Mouse (Mus musculus): Measurements from ENCODE around the gene Nfib. TPM values are rescaled to one million over a fixed set of nuclear protein-coding genes. Genes with fewer than 3 reads are reported as not detected.

Gene Nfib
- polyA plus RNA-seq, 1 experiment from 2014 or later, result 60.1 TPM

DNA sequence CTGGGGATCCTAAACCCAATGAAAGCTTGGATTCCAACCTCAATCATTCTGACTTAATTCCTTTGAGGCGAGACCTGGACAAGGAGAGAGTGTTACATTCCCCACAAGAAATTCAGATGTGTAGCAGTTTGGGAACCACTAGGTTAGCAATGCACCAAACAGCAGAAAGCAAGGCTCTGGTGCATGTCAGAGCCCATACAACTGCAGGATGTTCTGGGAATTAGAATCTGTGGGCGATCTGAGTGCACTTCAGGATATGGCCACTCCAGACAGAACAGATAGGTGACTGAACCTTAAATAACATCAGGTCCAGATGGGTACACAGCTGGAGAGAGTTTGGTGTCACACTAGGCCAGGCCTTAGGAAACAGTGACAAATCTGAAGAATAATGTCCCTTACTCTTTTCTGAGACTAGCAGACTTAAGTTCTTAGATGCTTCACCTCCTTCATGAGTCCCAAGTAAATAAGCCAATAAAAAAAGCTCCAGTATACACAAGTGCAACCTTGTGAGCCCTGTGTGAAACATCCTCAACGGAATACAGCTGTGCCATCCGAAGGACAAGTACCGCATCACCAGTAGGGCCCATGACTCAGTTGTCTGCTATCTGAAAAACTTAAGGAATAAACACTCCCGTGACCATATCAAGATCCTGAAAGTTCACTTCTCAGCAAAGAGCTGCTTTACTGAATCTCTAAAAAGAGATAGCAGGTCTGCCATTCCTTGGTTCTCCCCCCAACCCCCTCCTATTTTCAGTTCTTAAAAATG is 336.4 kb downstream of the Nfib start:
- no peak for ATAC-seq (ENCODE audit: insufficient read depth, low FRiP score)
- Histone ChIP-seq H3K27me3 (ENCODE audit: control insufficient read depth, insufficient read depth, low read length) (no peaks in the 10 kb centered on the region), H3K4me3 (replicated peaks; ENCODE audit: low read length) (no peak overlapping the region), H3K27ac (ENCODE audit: low read length) (no peak overlapping the region), H3K9ac (ENCODE audit: low read length) (no peak overlapping the region), H3K9me3 (replicated peaks; ENCODE audit: control insufficient read depth, low read length) (no peaks in the 10 kb centered on the region), H3K36me3 (ENCODE audit: control insufficient read depth, insufficient read depth, low read length) (no peaks in the 10 kb centered on the region), H3K4me2 (ENCODE audit: low read depth, low read length) (no peak overlapping the region), H3K4me1 (ENCODE audit: control insufficient read depth, insufficient read depth, low read length) (peaks cover 8% of the 10 kb centered on the region)
- 78% methylated on average over 6 of the region's 6 CpGs for WGBS

DNA sequence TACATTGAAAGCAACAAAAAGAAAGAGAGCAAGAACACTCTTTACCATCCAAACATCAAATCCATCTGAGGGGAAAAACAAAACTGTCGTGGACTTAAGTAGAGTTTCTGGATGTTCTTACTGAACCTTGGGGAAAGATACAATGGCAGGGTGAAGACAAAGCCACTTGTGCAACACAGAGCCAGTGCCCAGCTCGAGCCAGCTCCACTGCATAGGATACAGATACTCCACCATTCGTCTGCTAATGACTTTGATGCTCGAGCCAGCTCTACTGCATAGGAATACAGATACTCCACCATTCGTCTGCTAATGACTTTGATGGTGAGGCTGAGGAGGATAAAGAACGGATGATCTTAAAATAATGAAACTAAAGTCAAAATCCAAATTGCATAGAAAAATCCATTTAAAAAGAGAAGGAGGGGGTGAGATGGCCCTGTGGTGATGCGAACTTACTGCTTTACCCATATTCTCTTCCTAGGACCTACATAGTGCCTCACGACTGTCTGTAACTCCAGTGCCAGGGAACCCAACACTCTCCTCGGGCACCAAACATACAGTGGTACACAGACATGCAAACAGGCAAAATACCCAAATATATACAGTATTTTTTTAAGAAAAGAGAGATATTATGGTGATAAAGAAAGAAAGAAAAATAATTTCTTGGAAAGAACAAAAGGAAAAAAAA is 337.3 kb downstream of the Nfib start:
- H3K4me2 ChIP-seq (ENCODE audit: low read depth, low read length), result no peak overlapping the region
- WGBS, result 82% methylated on average over 9 of the region's 9 CpGs
- no peaks in the 10 kb centered on the region for H3K9me3 ChIP-seq (replicated peaks; ENCODE audit: control insufficient read depth, low read length)
- H3K27ac ChIP-seq (ENCODE audit: low read length), result no peak overlapping the region
- peaks cover 11% of the 10 kb centered on the region for H3K4me1 ChIP-seq (ENCODE audit: control insufficient read depth, insufficient read depth, low read length)
- no peaks in the 10 kb centered on the region for H3K27me3 ChIP-seq (ENCODE audit: control insufficient read depth, insufficient read depth, low read length)
- ATAC-seq (ENCODE audit: insufficient read depth, low FRiP score), result no peak
- H3K36me3 ChIP-seq (ENCODE audit: control insufficient read depth, insufficient read depth, low read length), result no peaks in the 10 kb centered on the region
- H3K4me3 ChIP-seq (replicated peaks; ENCODE audit: low read length), result no peak overlapping the region
- H3K9ac ChIP-seq (ENCODE audit: low read length), result no peak overlapping the region

DNA sequence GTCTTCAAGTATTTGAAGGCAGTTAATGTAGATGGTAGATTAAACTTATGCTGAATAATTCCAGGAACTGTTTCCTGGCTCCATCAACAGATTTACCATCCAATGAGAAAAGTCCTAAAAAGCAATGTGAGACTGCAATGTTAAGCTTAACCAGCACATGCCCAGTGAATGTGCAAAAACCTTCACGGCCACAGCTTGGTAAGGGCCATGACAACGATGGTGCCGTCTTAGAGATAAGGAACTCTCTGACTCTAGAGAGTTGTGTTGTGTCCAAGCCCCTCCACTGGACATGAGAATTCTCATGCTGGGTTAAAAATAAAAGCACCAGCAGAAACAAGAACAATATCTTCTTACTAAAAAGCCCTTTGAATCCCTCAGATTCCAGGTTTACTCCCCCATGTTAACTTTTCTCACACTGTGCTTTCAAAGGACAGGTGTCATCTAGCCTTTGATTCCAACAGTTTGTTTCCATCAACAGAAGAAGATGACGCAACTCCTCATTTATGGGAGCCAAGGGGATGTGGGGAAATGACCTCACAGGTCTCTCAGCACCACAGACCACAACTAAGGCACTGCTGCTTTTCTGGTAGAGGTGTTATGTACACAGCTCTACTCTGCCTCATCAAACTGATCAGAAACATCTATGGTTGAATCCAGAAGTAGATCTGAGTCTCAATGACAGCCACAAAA is 340.7 kb downstream of the Nfib start:
- Histone ChIP-seq H3K36me3 (ENCODE audit: control insufficient read depth, insufficient read depth, low read length) (no peaks in the 10 kb centered on the region), H3K27me3 (ENCODE audit: control insufficient read depth, insufficient read depth, low read length) (no peaks in the 10 kb centered on the region), H3K27ac (ENCODE audit: low read length) (no peak overlapping the region), H3K4me3 (replicated peaks; ENCODE audit: low read length) (no peak overlapping the region), H3K9ac (ENCODE audit: low read length) (no peak overlapping the region), H3K9me3 (replicated peaks; ENCODE audit: control insufficient read depth, low read length) (no peaks in the 10 kb centered on the region), H3K4me1 (ENCODE audit: control insufficient read depth, insufficient read depth, low read length) (peaks cover 23% of the 10 kb centered on the region; the same call in 1 of the 2 replicates), H3K4me2 (ENCODE audit: low read depth, low read length) (no peak overlapping the region)
- no peak for ATAC-seq (ENCODE audit: insufficient read depth, low FRiP score)
- WGBS, result 77% methylated on average over 4 of the region's 4 CpGs

DNA sequence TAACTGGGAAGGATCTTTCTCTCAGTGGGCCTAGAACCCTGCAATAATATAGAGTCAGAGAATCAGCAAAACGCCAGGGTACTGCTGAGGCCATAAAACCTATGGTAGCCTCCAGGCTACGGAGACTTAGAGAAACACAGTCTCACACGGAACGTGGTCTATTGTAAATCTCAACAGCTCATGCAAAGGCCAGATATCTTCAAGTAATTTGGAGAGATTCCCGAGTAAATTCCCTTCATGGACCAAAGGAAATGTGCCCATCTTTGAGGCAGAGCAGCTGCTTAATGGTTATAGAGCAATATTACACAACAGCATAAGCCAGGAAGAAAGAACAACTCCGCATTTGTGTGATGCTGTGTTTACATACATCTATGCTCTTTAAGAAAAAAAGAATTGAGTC is 341.6 kb downstream of the Nfib start:
- Histone ChIP-seq H3K27ac (ENCODE audit: low read length) (no peak overlapping the region), H3K9me3 (replicated peaks; ENCODE audit: control insufficient read depth, low read length) (no peaks in the 10 kb centered on the region), H3K4me3 (replicated peaks; ENCODE audit: low read length) (no peak overlapping the region), H3K4me1 (ENCODE audit: control insufficient read depth, insufficient read depth, low read length) (peaks cover 20% of the 10 kb centered on the region; the same call in 1 of the 2 replicates), H3K27me3 (ENCODE audit: control insufficient read depth, insufficient read depth, low read length) (no peaks in the 10 kb centered on the region), H3K36me3 (ENCODE audit: control insufficient read depth, insufficient read depth, low read length) (no peaks in the 10 kb centered on the region), H3K4me2 (ENCODE audit: low read depth, low read length) (no peak overlapping the region), H3K9ac (ENCODE audit: low read length) (no peak overlapping the region)
- no peak for ATAC-seq (ENCODE audit: insufficient read depth, low FRiP score)
- WGBS, result 55% methylated on average over 6 of the region's 6 CpGs

DNA sequence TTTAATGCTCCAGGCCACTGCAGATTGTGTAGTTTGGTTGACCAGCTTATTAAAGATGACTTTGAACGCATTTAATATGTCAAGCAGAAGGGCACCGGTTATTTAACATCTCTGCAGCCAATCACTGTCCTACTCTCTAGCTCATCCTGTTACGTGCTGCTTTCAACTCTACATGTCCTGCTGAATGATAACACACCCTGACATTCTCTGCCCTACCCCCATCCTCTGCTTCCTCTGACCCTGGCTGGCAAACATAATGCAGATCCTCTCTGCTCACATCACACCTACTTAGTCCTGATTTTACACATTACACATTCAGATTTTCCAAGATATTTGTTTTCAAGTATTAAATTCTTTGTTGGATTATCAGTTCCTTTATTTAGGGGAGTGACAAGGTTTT is 343.3 kb downstream of the Nfib start:
- Histone ChIP-seq H3K4me1 (ENCODE audit: control insufficient read depth, insufficient read depth, low read length) (peaks cover 17% of the 10 kb centered on the region; the same call in 1 of the 2 replicates), H3K4me3 (replicated peaks; ENCODE audit: low read length) (no peak overlapping the region), H3K9me3 (replicated peaks; ENCODE audit: control insufficient read depth, low read length) (no peaks in the 10 kb centered on the region), H3K9ac (ENCODE audit: low read length) (no peak overlapping the region), H3K36me3 (ENCODE audit: control insufficient read depth, insufficient read depth, low read length) (no peaks in the 10 kb centered on the region), H3K27me3 (ENCODE audit: control insufficient read depth, insufficient read depth, low read length) (no peaks in the 10 kb centered on the region), H3K4me2 (ENCODE audit: low read depth, low read length) (no peak overlapping the region), H3K27ac (ENCODE audit: low read length) (no peak overlapping the region)
- ATAC-seq (ENCODE audit: insufficient read depth, low FRiP score), result no peak
- WGBS, result 64% methylated on average over 3 of the region's 3 CpGs

DNA sequence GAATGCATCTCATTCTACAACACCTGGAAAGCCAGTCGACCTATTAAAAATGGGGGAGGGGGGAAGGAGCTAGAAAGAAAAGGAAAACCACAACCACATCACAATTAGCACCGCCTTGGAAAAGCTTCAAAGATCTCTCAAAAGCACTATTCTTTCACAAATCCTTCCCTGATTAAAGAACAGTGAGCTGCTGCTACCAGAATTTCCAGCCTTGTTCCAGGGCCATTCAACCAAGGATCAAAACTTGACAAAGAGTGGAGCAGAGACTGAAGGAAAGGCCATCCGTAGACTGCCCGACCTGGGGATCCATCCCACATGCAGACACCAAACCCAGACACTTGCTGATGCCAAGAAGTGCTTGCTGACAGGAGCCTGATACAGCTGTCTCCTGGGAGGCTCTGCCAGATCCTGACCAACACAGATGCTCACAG is 345.5 kb downstream of the Nfib start:
- ATAC-seq (ENCODE audit: insufficient read depth, low FRiP score), result no peak
- H3K4me2 ChIP-seq (ENCODE audit: low read depth, low read length), result no peak overlapping the region
- no peaks in the 10 kb centered on the region for H3K27me3 ChIP-seq (ENCODE audit: control insufficient read depth, insufficient read depth, low read length)
- H3K4me1 ChIP-seq (ENCODE audit: control insufficient read depth, insufficient read depth, low read length), result peaks cover 19% of the 10 kb centered on the region; the same call in 1 of the 2 replicates
- no peak overlapping the region for H3K4me3 ChIP-seq (replicated peaks; ENCODE audit: low read length)
- no peaks in the 10 kb centered on the region for H3K9me3 ChIP-seq (replicated peaks; ENCODE audit: control insufficient read depth, low read length)
- no peaks in the 10 kb centered on the region for H3K36me3 ChIP-seq (ENCODE audit: control insufficient read depth, insufficient read depth, low read length)
- no peak overlapping the region for H3K9ac ChIP-seq (ENCODE audit: low read length)
- H3K27ac ChIP-seq (ENCODE audit: low read length), result no peak overlapping the region; the same call in 1 of the 2 replicates
- WGBS, result 70% methylated on average over 4 of the region's 4 CpGs

DNA sequence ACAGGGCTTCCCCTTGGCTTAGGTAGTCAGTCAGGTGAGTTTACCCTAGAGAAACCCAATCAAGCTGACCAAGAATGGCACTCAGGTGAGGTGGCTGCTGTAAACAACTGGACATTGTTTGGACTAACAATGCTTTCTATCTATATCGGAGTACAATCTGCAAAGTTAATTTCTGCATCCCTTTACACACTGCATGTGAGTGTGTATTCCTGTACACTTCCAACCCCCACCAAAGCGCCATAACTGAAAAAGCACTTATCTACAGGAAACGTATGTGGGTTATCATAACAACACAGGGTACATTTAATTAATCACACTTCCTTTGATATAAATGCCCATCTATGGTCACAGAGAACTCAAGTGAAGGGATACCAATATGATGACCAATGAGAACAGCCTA is 346.4 kb downstream of the Nfib start:
- H3K4me2 ChIP-seq (ENCODE audit: low read depth, low read length), result no peak overlapping the region
- no peak overlapping the region for H3K4me3 ChIP-seq (replicated peaks; ENCODE audit: low read length)
- H3K4me1 ChIP-seq (ENCODE audit: control insufficient read depth, insufficient read depth, low read length), result peaks cover 17% of the 10 kb centered on the region; the same call in 1 of the 2 replicates
- no peak overlapping the region for H3K9ac ChIP-seq (ENCODE audit: low read length)
- no peaks in the 10 kb centered on the region for H3K9me3 ChIP-seq (replicated peaks; ENCODE audit: control insufficient read depth, low read length)
- H3K27ac ChIP-seq (ENCODE audit: low read length), result no peak overlapping the region
- 69% methylated on average over 3 of the region's 3 CpGs for WGBS
- no peaks in the 10 kb centered on the region for H3K36me3 ChIP-seq (ENCODE audit: control insufficient read depth, insufficient read depth, low read length)
- ATAC-seq (ENCODE audit: insufficient read depth, low FRiP score), result no peak
- no peaks in the 10 kb centered on the region for H3K27me3 ChIP-seq (ENCODE audit: control insufficient read depth, insufficient read depth, low read length)

DNA sequence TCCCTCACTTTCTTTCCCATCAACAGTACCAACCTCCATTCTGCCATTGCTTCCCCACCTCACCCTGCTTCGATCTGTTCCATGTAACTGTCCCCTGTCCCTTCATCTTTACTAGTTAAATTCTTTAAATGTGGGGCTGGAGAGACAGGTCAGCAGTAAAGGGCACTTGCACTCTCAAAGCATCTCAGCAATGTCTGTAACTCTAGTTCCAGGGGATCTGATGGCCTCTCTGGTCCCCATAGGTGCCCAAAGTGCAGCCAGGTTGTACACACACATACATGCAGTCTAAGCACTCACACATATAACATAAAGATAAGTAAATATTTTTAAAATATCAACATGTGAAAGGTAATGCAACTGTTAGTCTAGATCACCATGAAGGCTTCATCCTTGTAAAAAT is 356.5 kb downstream of the Nfib start:
- Histone ChIP-seq H3K4me3 (replicated peaks; ENCODE audit: low read length) (no peak overlapping the region), H3K9me3 (replicated peaks; ENCODE audit: control insufficient read depth, low read length) (no peaks in the 10 kb centered on the region)
- WGBS, result 96% methylated on average over 1 of the region's 1 CpGs

DNA sequence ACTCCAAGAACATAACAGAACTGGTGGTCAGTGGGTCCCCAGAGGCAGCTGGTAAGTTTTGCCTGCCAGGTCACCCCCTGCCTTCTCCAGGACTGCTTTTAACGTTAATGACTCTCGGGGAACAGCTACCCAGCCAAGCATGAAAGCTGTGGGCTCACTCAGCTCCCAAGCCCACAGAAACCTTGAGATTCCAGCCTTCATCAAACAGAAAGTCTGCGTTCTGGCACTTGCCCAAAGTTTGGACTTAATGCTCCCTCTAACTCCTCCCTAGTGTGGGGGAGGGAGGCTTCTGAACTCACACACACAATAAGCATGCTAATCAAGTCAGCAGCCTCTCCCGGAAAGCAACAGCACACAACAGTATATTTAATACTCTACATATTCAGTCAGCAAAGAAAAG is 360.8 kb downstream of the Nfib start:
- H3K27me3 ChIP-seq (ENCODE audit: control insufficient read depth, insufficient read depth, low read length), result no peaks in the 10 kb centered on the region
- 10% methylated on average over 4 of the region's 4 CpGs for WGBS
- no peaks in the 10 kb centered on the region for H3K9me3 ChIP-seq (replicated peaks; ENCODE audit: control insufficient read depth, low read length)
- peaks cover 10% of the 10 kb centered on the region for H3K36me3 ChIP-seq (ENCODE audit: control insufficient read depth, insufficient read depth, low read length)
- H3K4me3 ChIP-seq (replicated peaks; ENCODE audit: low read length), result no peak overlapping the region
- H3K9ac ChIP-seq (ENCODE audit: low read length), result peak overlapping the region; percentile 16; the same call in 1 of the 2 replicates
- peak; percentile 91 for ATAC-seq (ENCODE audit: insufficient read depth, low FRiP score)
- H3K4me1 ChIP-seq (ENCODE audit: control insufficient read depth, insufficient read depth, low read length), result peaks cover 17% of the 10 kb centered on the region
- H3K4me2 ChIP-seq (ENCODE audit: low read depth, low read length), result no peak overlapping the region
- H3K27ac ChIP-seq (ENCODE audit: low read length), result peak overlapping the region; percentile 72

More for the DNA sequence above, 356.5 kb downstream of the Nfib start:
- peaks cover 17% of the 10 kb centered on the region for H3K36me3 ChIP-seq (ENCODE audit: control insufficient read depth, insufficient read depth, low read length)
- no peak overlapping the region for H3K4me2 ChIP-seq (ENCODE audit: low read depth, low read length)
- peaks cover 14% of the 10 kb centered on the region for H3K4me1 ChIP-seq (ENCODE audit: control insufficient read depth, insufficient read depth, low read length)
- no peak overlapping the region for H3K9ac ChIP-seq (ENCODE audit: low read length)
- ATAC-seq (ENCODE audit: insufficient read depth, low FRiP score), result no peak
- no peak overlapping the region for H3K27ac ChIP-seq (ENCODE audit: low read length)
- H3K27me3 ChIP-seq (ENCODE audit: control insufficient read depth, insufficient read depth, low read length), result no peaks in the 10 kb centered on the region
